Mouse (Mus musculus) ES-E14 (cell line): Measurements from ENCODE around the gene Stx5a.

ENCODE experiments used
- CHD2 ChIP-seq: IDR thresholded peaks from 2 replicates; pipeline ENCODE4 v1.6.1; 2014; ENCODE audit warnings: mild to moderate bottlenecking, low read depth, low read length, inconsistent platforms
- MAFK ChIP-seq: IDR thresholded peaks from 2 replicates; pipeline ENCODE4 v1.6.1; 2014; ENCODE audit warnings: mild to moderate bottlenecking, low read depth, low read length, inconsistent platforms; ENCODE audit not compliant: insufficient read depth
- ZC3H11A ChIP-seq: IDR thresholded peaks from 2 replicates; pipeline ENCODE4 v1.6.1; 2012; ENCODE audit warnings: low read depth, mild to moderate bottlenecking, inconsistent platforms, low read length, borderline replicate concordance
- ZNF384 ChIP-seq: IDR thresholded peaks from 2 replicates; pipeline ENCODE4 v1.6.1; 2012; ENCODE audit warnings: low read depth, low read length, inconsistent platforms

GRCm38 (mm10) chr19:8760757-8761156, 19.5 kb downstream of the Stx5a start:
- TF ChIP-seq ZNF384, result no peak
- TF ChIP-seq MAFK, result no peak
- TF ChIP-seq ZC3H11A, result no peak
- TF ChIP-seq CHD2, result no peak
